In the genomic region with DNA sequence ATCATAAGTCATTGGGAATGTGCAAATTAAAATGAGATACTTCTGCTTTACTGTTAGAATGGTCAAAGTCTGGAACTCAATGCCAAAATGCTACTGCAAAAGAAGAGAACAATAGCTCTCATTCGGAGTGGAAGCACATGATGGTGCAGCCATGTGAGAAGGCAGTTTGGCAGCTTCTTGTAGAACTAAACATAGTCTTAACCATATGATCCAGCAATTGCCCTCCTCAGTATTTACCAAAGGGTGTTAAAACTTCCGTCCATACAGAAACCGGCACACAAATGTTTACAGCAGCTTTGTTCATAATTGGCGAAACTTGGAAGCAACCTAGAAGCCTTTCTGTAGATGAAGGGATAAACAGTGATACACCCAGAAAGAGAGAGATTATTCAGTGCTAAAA, we compare ENCODE assay signal across 27 mouse cellular contexts.
DNase-seq lines count a peak whose midpoint lies in the region; ATAC-seq and TF ChIP-seq lines count a peak whose summit lies in the region.
"Had no signal": no experiment of that assay in that cellular context is flagged by ENCODE, and none has a peak within 500 bp of the region (broad histone marks: within the 10 kb centered on the region; RNA-seq: fewer than 3 reads in every experiment).

No protein-coding gene starts in this region.

- no peak for TF ChIP-seq CTCF in heart, adult 2 months (IDR thresholded peaks at IDR 0.05)

- H3K79me2 ChIP-seq in heart, adult 2 months (replicated peaks; ENCODE audit: control insufficient read depth, insufficient read depth, low read length), result no peaks in the 10 kb centered on the region

- H3K4me3 ChIP-seq in forebrain, embryonic 15.5 days, result no peak overlapping the region
- H3K4me3 ChIP-seq in forebrain, embryonic 12.5 days (replicated peaks), result no peak overlapping the region
- H3K4me3 ChIP-seq in heart, adult 2 months, result no peak overlapping the region
- H3K4me3 ChIP-seq in midbrain, embryonic 11.5 days (ENCODE audit: low read depth, low read length), result no peak overlapping the region
- H3K4me3 ChIP-seq in midbrain, embryonic 16.5 days (ENCODE audit: low read depth, low read length), result no peak overlapping the region
- H3K4me3 ChIP-seq: embryonic facial prominence, embryonic 12.5 days; embryonic facial prominence, embryonic 15.5 days; gastrocnemius, adult 2 months; heart, embryonic 10.5 days; heart, embryonic 13.5 days had no signal

- H3K27ac ChIP-seq in forebrain, embryonic 15.5 days (replicated peaks), result no peak overlapping the region
- H3K27ac ChIP-seq in forebrain, embryonic 12.5 days, result no peak overlapping the region
- no peak overlapping the region for H3K27ac ChIP-seq in heart, adult 2 months
- H3K27ac ChIP-seq in midbrain, embryonic 11.5 days (ENCODE audit: low read depth, low read length), result no peak overlapping the region
- no peak overlapping the region for H3K27ac ChIP-seq in midbrain, embryonic 16.5 days (ENCODE audit: low read length)
- H3K27ac ChIP-seq: embryonic facial prominence, embryonic 12.5 days; embryonic facial prominence, embryonic 15.5 days; gastrocnemius, adult 2 months; heart, embryonic 10.5 days; heart, embryonic 13.5 days; hindbrain, embryonic 14.5 days; hindbrain, postnatal 0 days had no signal

- WGBS in forebrain, embryonic 15.5 days, result 52% methylated on average over 4 of the region's 4 CpGs
- 83% methylated on average over 4 of the region's 4 CpGs for WGBS in forebrain, embryonic 12.5 days
- WGBS in heart, adult 2 months, result 77% methylated on average over 4 of the region's 4 CpGs
- WGBS in midbrain, embryonic 11.5 days, result 87% methylated on average over 4 of the region's 4 CpGs
- 84% methylated on average over 4 of the region's 4 CpGs for WGBS in midbrain, embryonic 16.5 days

- ATAC-seq in forebrain, embryonic 15.5 days (replicated peaks), result 0 out of 2 replicates have a peak, but pooled peaks have one; percentile 4
- no peak for ATAC-seq in forebrain, embryonic 12.5 days (ENCODE audit: low FRiP score)
- ATAC-seq in midbrain, embryonic 11.5 days (ENCODE audit: low FRiP score), result no peak
- ATAC-seq in midbrain, embryonic 16.5 days, result no peak
- ATAC-seq: activated CD4-positive, CD25-positive, alpha-beta regulatory T cell, adult 4 months; forebrain, embryonic 14.5 days; hindbrain, postnatal 0 days; inflammation-experienced regulatory T-cells, adult 6 months; intestine, embryonic 16.5 days had no signal

- no peak for TF ChIP-seq POLR2A in heart, adult 2 months (IDR thresholded peaks at IDR 0.05; ENCODE audit: insufficient read depth, low read depth, low read length)

- TF ChIP-seq EP300 in heart, adult 2 months (IDR thresholded peaks at IDR 0.05; ENCODE audit: insufficient read depth, low read depth, low read length), result no peak

- no peaks in the 10 kb centered on the region for H3K27me3 ChIP-seq in forebrain, embryonic 15.5 days
- H3K27me3 ChIP-seq in forebrain, embryonic 12.5 days, result no peaks in the 10 kb centered on the region
- no peaks in the 10 kb centered on the region for H3K27me3 ChIP-seq in heart, adult 2 months (ENCODE audit: control insufficient read depth, insufficient read depth, low read length)
- H3K27me3 ChIP-seq in midbrain, embryonic 11.5 days (ENCODE audit: control insufficient read depth, insufficient read depth, low read length), result no peaks in the 10 kb centered on the region
- H3K27me3 ChIP-seq in midbrain, embryonic 16.5 days (ENCODE audit: control insufficient read depth, insufficient read depth, low read depth, low read length), result no peaks in the 10 kb centered on the region
- H3K27me3 ChIP-seq: embryonic facial prominence, embryonic 12.5 days; embryonic facial prominence, embryonic 15.5 days; heart, embryonic 13.5 days had no signal

- H3K9me3 ChIP-seq in forebrain, embryonic 15.5 days, result no peaks in the 10 kb centered on the region
- no peaks in the 10 kb centered on the region for H3K9me3 ChIP-seq in forebrain, embryonic 12.5 days
- no peaks in the 10 kb centered on the region for H3K9me3 ChIP-seq in midbrain, embryonic 11.5 days (ENCODE audit: control insufficient read depth, low read length)
- H3K9me3 ChIP-seq in midbrain, embryonic 16.5 days (replicated peaks; ENCODE audit: control insufficient read depth, low read length, poor library complexity, severe bottlenecking), result no peaks in the 10 kb centered on the region
- H3K9me3 ChIP-seq: embryonic facial prominence, embryonic 12.5 days; embryonic facial prominence, embryonic 15.5 days; heart, embryonic 10.5 days; heart, embryonic 13.5 days had no signal

- no peaks in the 10 kb centered on the region for H3K36me3 ChIP-seq in forebrain, embryonic 15.5 days
- no peaks in the 10 kb centered on the region for H3K36me3 ChIP-seq in forebrain, embryonic 12.5 days (replicated peaks)
- H3K36me3 ChIP-seq in heart, adult 2 months (ENCODE audit: control insufficient read depth, insufficient read depth, low read length), result no peaks in the 10 kb centered on the region
- H3K36me3 ChIP-seq in midbrain, embryonic 11.5 days (ENCODE audit: control insufficient read depth, insufficient read depth, low read length), result no peaks in the 10 kb centered on the region
- H3K36me3 ChIP-seq in midbrain, embryonic 16.5 days (ENCODE audit: control insufficient read depth, insufficient read depth, low read length), result no peaks in the 10 kb centered on the region
- H3K36me3 ChIP-seq: embryonic facial prominence, embryonic 12.5 days; embryonic facial prominence, embryonic 15.5 days; heart, embryonic 10.5 days; heart, embryonic 13.5 days had no signal

- DNase-seq in heart, adult 11 months, result peak; percentile 9
- no peak for DNase-seq in heart, adult 2 months
- peak; percentile 28 for DNase-seq in midbrain, embryonic 11.5 days (ENCODE audit: low spot score, missing footprints)
- DNase-seq: adrenal gland, adult 8-10 months; adrenal gland, postnatal 25 days; cerebellum, adult 11 months; cerebellum, adult 2 months; cerebellum, adult 9-11 months; cerebellum, postnatal 25 days; gastrocnemius, adult 2 months; gastrocnemius, postnatal 14 days; heart, adult 18-20 months; heart, postnatal 14 days; heart, postnatal 4 days had no signal

- H3K4me2 ChIP-seq in forebrain, embryonic 15.5 days (replicated peaks), result no peak overlapping the region
- H3K4me2 ChIP-seq in forebrain, embryonic 12.5 days, result no peak overlapping the region
- no peak overlapping the region for H3K4me2 ChIP-seq in midbrain, embryonic 11.5 days
- no peak overlapping the region for H3K4me2 ChIP-seq in midbrain, embryonic 16.5 days (ENCODE audit: low read length)
- H3K4me2 ChIP-seq: embryonic facial prominence, embryonic 12.5 days; embryonic facial prominence, embryonic 15.5 days; heart, embryonic 13.5 days; hindbrain, embryonic 14.5 days had no signal

- intact Hi-C loops in heart, adult 2 months (cut with DNase I), result no loop called here

- H3K9ac ChIP-seq in forebrain, embryonic 15.5 days (replicated peaks), result no peak overlapping the region
- no peak overlapping the region for H3K9ac ChIP-seq in forebrain, embryonic 12.5 days
- H3K9ac ChIP-seq in heart, adult 2 months (ENCODE audit: low read depth, low read length), result no peak overlapping the region
- H3K9ac ChIP-seq in midbrain, embryonic 11.5 days (ENCODE audit: low read length), result no peak overlapping the region
- H3K9ac ChIP-seq in midbrain, embryonic 16.5 days (ENCODE audit: low read depth, low read length), result no peak overlapping the region
- H3K9ac ChIP-seq: embryonic facial prominence, embryonic 12.5 days; embryonic facial prominence, embryonic 15.5 days; heart, embryonic 13.5 days; hindbrain, embryonic 14.5 days had no signal

- peaks cover 14% of the 10 kb centered on the region for H3K4me1 ChIP-seq in forebrain, embryonic 15.5 days
- H3K4me1 ChIP-seq in forebrain, embryonic 12.5 days, result no peaks in the 10 kb centered on the region
- H3K4me1 ChIP-seq in heart, adult 2 months (ENCODE audit: control insufficient read depth, insufficient read depth, low read length), result peaks cover 4% of the 10 kb centered on the region
- no peaks in the 10 kb centered on the region for H3K4me1 ChIP-seq in midbrain, embryonic 11.5 days (ENCODE audit: control insufficient read depth, insufficient read depth, low read length)
- H3K4me1 ChIP-seq in midbrain, embryonic 16.5 days (ENCODE audit: control insufficient read depth, insufficient read depth, low read length), result peaks cover under 1% of the 10 kb centered on the region; the same call in 1 of the 2 replicates
- H3K4me1 ChIP-seq: embryonic facial prominence, embryonic 15.5 days had no signal

Comparison
In these comparisons a context has a peak if more than half of its experiments do, and no peak if none do; other contexts are left out.
1. DNase-seq: peak in heart, adult 11 months (single experiment) and midbrain, embryonic 11.5 days (single experiment); none in heart, adult 2 months (0 of 2).